Comparison of ENCODE assay signal across 20 mouse cellular contexts in genomic region chr13:45394221-45394768, GRCm38 (mm10). TPM values are rescaled to one million over a fixed set of nuclear protein-coding genes. Genes with fewer than 3 reads are reported as not detected.
DNase-seq lines count a peak whose midpoint lies in the region; ATAC-seq lines count a peak whose summit lies in the region.
"Had no signal": no experiment of that assay in that cellular context is flagged by ENCODE, and none has a peak within 500 bp of the region (broad histone marks: within the 10 kb centered on the region; RNA-seq: fewer than 3 reads in every experiment).

No protein-coding gene starts in this region.

- no peaks in the 10 kb centered on the region for H3K27me3 ChIP-seq in intestine, embryonic 14.5 days (replicated peaks; ENCODE audit: control insufficient read depth, insufficient read depth, low read length)
- no peaks in the 10 kb centered on the region for H3K27me3 ChIP-seq in intestine, embryonic 15.5 days (replicated peaks)
- H3K27me3 ChIP-seq in embryonic facial prominence, embryonic 13.5 days, result no peaks in the 10 kb centered on the region
- H3K27me3 ChIP-seq in limb, embryonic 15.5 days, result no peaks in the 10 kb centered on the region
- H3K27me3 ChIP-seq in midbrain, embryonic 14.5 days (ENCODE audit: control insufficient read depth, insufficient read depth, low read length), result 0 out of 2 replicates have a peak, but pooled peaks cover 4% of the 10 kb centered on the region
- H3K27me3 ChIP-seq: lung, embryonic 15.5 days had no signal

- no peak overlapping the region for H3K9ac ChIP-seq in intestine, embryonic 14.5 days (ENCODE audit: low read length)
- H3K9ac ChIP-seq in intestine, embryonic 15.5 days, result no peak overlapping the region
- H3K9ac ChIP-seq in embryonic facial prominence, embryonic 13.5 days, result no peak overlapping the region
- no peak overlapping the region for H3K9ac ChIP-seq in limb, embryonic 15.5 days
- no peak overlapping the region for H3K9ac ChIP-seq in midbrain, embryonic 14.5 days (replicated peaks; ENCODE audit: low read length)
- H3K9ac ChIP-seq: lung, embryonic 15.5 days had no signal

- H3K27ac ChIP-seq in intestine, embryonic 14.5 days (ENCODE audit: low read depth), result no peak overlapping the region
- H3K27ac ChIP-seq in intestine, embryonic 15.5 days, result no peak overlapping the region
- no peak overlapping the region for H3K27ac ChIP-seq in brown adipose tissue, adult 24 weeks (replicated peaks; ENCODE audit: low read depth, low read length)
- H3K27ac ChIP-seq in embryonic facial prominence, embryonic 13.5 days, result peak overlapping the region; percentile 92
- H3K27ac ChIP-seq in limb, embryonic 15.5 days, result no peak overlapping the region
- H3K27ac ChIP-seq in midbrain, embryonic 14.5 days (replicated peaks; ENCODE audit: low read depth, low read length), result no peak overlapping the region
- H3K27ac ChIP-seq: heart, adult 2 months; left cerebral cortex, adult 2 months; lung, embryonic 15.5 days had no signal

- no peak overlapping the region for H3K4me2 ChIP-seq in intestine, embryonic 14.5 days (ENCODE audit: low read length)
- no peak overlapping the region for H3K4me2 ChIP-seq in intestine, embryonic 15.5 days (replicated peaks)
- H3K4me2 ChIP-seq in embryonic facial prominence, embryonic 13.5 days, result peak overlapping the region; percentile 69
- peak overlapping the region; percentile 10 for H3K4me2 ChIP-seq in limb, embryonic 15.5 days
- no peak overlapping the region for H3K4me2 ChIP-seq in midbrain, embryonic 14.5 days (ENCODE audit: low read length)
- H3K4me2 ChIP-seq: lung, embryonic 15.5 days had no signal

- peaks cover 42% of the 10 kb centered on the region for H3K4me1 ChIP-seq in intestine, embryonic 14.5 days (replicated peaks; ENCODE audit: control insufficient read depth, insufficient read depth, low read length)
- peaks cover 21% of the 10 kb centered on the region for H3K4me1 ChIP-seq in intestine, embryonic 15.5 days (replicated peaks)
- H3K4me1 ChIP-seq in brown adipose tissue, adult 24 weeks (ENCODE audit: control insufficient read depth, insufficient read depth, insufficient read length, low read length), result peaks cover 12% of the 10 kb centered on the region
- H3K4me1 ChIP-seq in embryonic facial prominence, embryonic 13.5 days, result peaks cover 67% of the 10 kb centered on the region
- H3K4me1 ChIP-seq in limb, embryonic 15.5 days, result peaks cover 71% of the 10 kb centered on the region
- H3K4me1 ChIP-seq in midbrain, embryonic 14.5 days (ENCODE audit: control insufficient read depth, insufficient read depth, low read length), result peaks cover 14% of the 10 kb centered on the region

- peak; percentile 43 for DNase-seq in intestine, embryonic 14.5 days (ENCODE audit: low spot score)
- no peak for DNase-seq in layer of hippocampus, postnatal 14 days (ENCODE audit: low spot score in 2 of 2)
- no peak for DNase-seq in midbrain, embryonic 14.5 days
- no peak for DNase-seq in adrenal gland, adult 2 months
- DNase-seq: adrenal gland, postnatal 10 days; cerebellum, adult 18-20 months; heart, adult 2 months; kidney, postnatal 10 days; right cerebral cortex, adult 18-20 months; thymus, postnatal 4 days had no signal

- 51% methylated on average over 8 of the region's 8 CpGs for WGBS in intestine, embryonic 14.5 days
- WGBS in intestine, embryonic 15.5 days, result 64% methylated on average over 8 of the region's 8 CpGs
- WGBS in embryonic facial prominence, embryonic 13.5 days, result 19% methylated on average over 8 of the region's 8 CpGs
- WGBS in limb, embryonic 15.5 days, result 29% methylated on average over 8 of the region's 8 CpGs
- 51% methylated on average over 8 of the region's 8 CpGs for WGBS in midbrain, embryonic 14.5 days

- no peak overlapping the region for H3K4me3 ChIP-seq in intestine, embryonic 14.5 days (ENCODE audit: low read depth, low read length)
- no peak overlapping the region for H3K4me3 ChIP-seq in intestine, embryonic 15.5 days (replicated peaks)
- H3K4me3 ChIP-seq in brown adipose tissue, adult 24 weeks (ENCODE audit: insufficient read depth, low read depth, low read length), result peak overlapping the region; percentile 1; the same call in 1 of the 2 replicates
- H3K4me3 ChIP-seq in embryonic facial prominence, embryonic 13.5 days, result peak overlapping the region; percentile 26
- no peak overlapping the region; the same call in 1 of the 2 replicates for H3K4me3 ChIP-seq in limb, embryonic 15.5 days
- H3K4me3 ChIP-seq in midbrain, embryonic 14.5 days (replicated peaks; ENCODE audit: low read depth, low read length), result no peak overlapping the region
- H3K4me3 ChIP-seq: heart, adult 2 months; layer of hippocampus, adult 2 months; left cerebral cortex, adult 2 months; lung, embryonic 15.5 days had no signal

- no peaks in the 10 kb centered on the region for H3K9me3 ChIP-seq in intestine, embryonic 14.5 days (ENCODE audit: control insufficient read depth, low read length)
- H3K9me3 ChIP-seq in intestine, embryonic 15.5 days, result no peaks in the 10 kb centered on the region
- H3K9me3 ChIP-seq in embryonic facial prominence, embryonic 13.5 days, result no peaks in the 10 kb centered on the region
- no peaks in the 10 kb centered on the region for H3K9me3 ChIP-seq in limb, embryonic 15.5 days
- H3K9me3 ChIP-seq in midbrain, embryonic 14.5 days (ENCODE audit: control insufficient read depth, low read length), result no peaks in the 10 kb centered on the region
- H3K9me3 ChIP-seq: lung, embryonic 15.5 days had no signal

- no peak for ATAC-seq in intestine, embryonic 14.5 days (replicated peaks; ENCODE audit: low FRiP score, low TSS enrichment, low read depth)
- ATAC-seq in intestine, embryonic 15.5 days, result no peak
- no peak for ATAC-seq in embryonic facial prominence, embryonic 13.5 days (ENCODE audit: insufficient number of reproducible peaks, insufficient read depth, low FRiP score, low TSS enrichment, low read depth)
- ATAC-seq in limb, embryonic 15.5 days (ENCODE audit: insufficient number of reproducible peaks, low FRiP score, low TSS enrichment, low read depth), result no peak
- ATAC-seq in midbrain, embryonic 14.5 days (ENCODE audit: low FRiP score, low TSS enrichment), result no peak
- ATAC-seq: forebrain, embryonic 16.5 days; intestine, embryonic 16.5 days; midbrain, embryonic 16.5 days had no signal

- 0 out of 2 replicates have a peak, but pooled peaks cover 4% of the 10 kb centered on the region for H3K36me3 ChIP-seq in intestine, embryonic 14.5 days (ENCODE audit: control insufficient read depth, insufficient read depth, low read length)
- no peaks in the 10 kb centered on the region for H3K36me3 ChIP-seq in intestine, embryonic 15.5 days
- peaks cover 7% of the 10 kb centered on the region; the same call in 1 of the 2 replicates for H3K36me3 ChIP-seq in embryonic facial prominence, embryonic 13.5 days
- no peaks in the 10 kb centered on the region for H3K36me3 ChIP-seq in limb, embryonic 15.5 days
- no peaks in the 10 kb centered on the region for H3K36me3 ChIP-seq in midbrain, embryonic 14.5 days (ENCODE audit: control insufficient read depth, insufficient read depth, low read length)
- H3K36me3 ChIP-seq: lung, embryonic 15.5 days had no signal

RNA-seq across cellular contexts. Expression of gene Mylip, which starts 4.8 kb away (rescaled TPM):
- polyA plus RNA-seq in intestine, embryonic 14.5 days (2014; fragmentation: Nextera tagmentation; extraction: Ambion mirVana), result 5.3 and 5.8 TPM in 2 replicates
- 6.9 and 7.8 TPM in 2 replicates for polyA plus RNA-seq in intestine, embryonic 15.5 days (2015; fragmentation: Nextera tagmentation; extraction: Ambion mirVana)
- 4.7 and 12.9 TPM in 2 replicates for polyA plus RNA-seq in brown adipose tissue, adult 24 weeks (2012; ENCODE audit: insufficient read depth, insufficient read length, missing spikeins)
- 47.1 and 58.1 TPM in 2 replicates for polyA plus RNA-seq in embryonic facial prominence, embryonic 13.5 days (2015; fragmentation: Nextera tagmentation; extraction: Ambion mirVana)
- 27.4 and 28.2 TPM in 2 replicates for polyA plus RNA-seq in limb, embryonic 15.5 days (2015; fragmentation: Nextera tagmentation; extraction: Ambion mirVana)
- total RNA-seq in layer of hippocampus, postnatal 14 days (2021), result 10 to 100 TPM; 17.7 to 22.2 TPM
- polyA plus RNA-seq in midbrain, embryonic 14.5 days (2014; fragmentation: Nextera tagmentation; extraction: Ambion mirVana), result 3.0 and 4.1 TPM in 2 replicates
- 10 to 100 TPM in 1 of 2 experiments, 1 to 10 TPM in 1; 6.6 to 13.6 TPM for total RNA-seq in adrenal gland, adult 2 months (2021)
- polyA plus RNA-seq in adrenal gland, adult 2 months (2012; rRNA removed), result 6.4 and 9.9 TPM in 2 replicates

Comparison
In these comparisons a context has a peak if more than half of its experiments do, and no peak if none do; other contexts are left out.
1. H3K4me2 ChIP-seq: peak in embryonic facial prominence, embryonic 13.5 days (single experiment) and limb, embryonic 15.5 days (single experiment); none in intestine, embryonic 14.5 days (single experiment), intestine, embryonic 15.5 days (single experiment) and midbrain, embryonic 14.5 days (single experiment).
2. H3K4me3 ChIP-seq: peak in brown adipose tissue, adult 24 weeks (single experiment) and embryonic facial prominence, embryonic 13.5 days (single experiment); none in intestine, embryonic 14.5 days (single experiment), intestine, embryonic 15.5 days (single experiment), limb, embryonic 15.5 days (single experiment) and midbrain, embryonic 14.5 days (single experiment).